Mouse (Mus musculus) monocyte, adult 5-6 weeks (primary cell): ENCODE data around the gene Cep97. TPM values are rescaled to one million over a fixed set of nuclear protein-coding genes. Genes with fewer than 3 reads are reported as not detected.

Source experiments
- ATAC-seq: fragments of 153-309, 156-312 bp; replicated peaks from 2 replicates; pipeline ENCODE4 v1.8.0; 2017; ENCODE audit warnings: mild to moderate bottlenecking; ENCODE audit not compliant: low TSS enrichment, insufficient number of reproducible peaks, severe bottlenecking, poor library complexity, low FRiP score
- total RNA-seq: library from RNA; stranded (forward); fragments of 200-1000, 200-491, 200-594 nt; gene quantifications from 3 replicates; pipeline ENCODE4 v1.2.3, GENCODE M21; 2017

Gene Cep97
- total RNA-seq, 1 experiment from 2014 or later: 6.4 TPM

DNA sequence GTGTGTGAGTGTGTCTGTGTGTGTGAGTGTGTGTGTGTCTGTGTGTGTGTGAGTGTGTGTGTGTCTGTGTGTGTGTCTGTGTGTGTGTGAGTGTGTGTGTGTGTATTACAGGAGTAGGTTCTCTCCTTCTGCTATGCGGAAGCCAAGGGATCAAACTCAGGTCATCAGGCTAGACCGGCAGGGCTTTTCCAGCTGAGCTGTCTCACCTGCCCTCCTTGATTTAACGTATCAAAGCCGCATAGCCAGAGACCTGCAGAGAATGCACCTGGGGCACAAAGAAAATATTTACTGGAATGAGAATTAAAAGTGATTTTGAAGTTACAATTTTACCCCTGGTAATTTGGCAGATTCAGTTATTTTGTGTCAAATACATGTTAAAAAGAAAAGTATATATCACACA, 82.1 kb downstream of the Cep97 start:
- ATAC-seq: no peak

DNA sequence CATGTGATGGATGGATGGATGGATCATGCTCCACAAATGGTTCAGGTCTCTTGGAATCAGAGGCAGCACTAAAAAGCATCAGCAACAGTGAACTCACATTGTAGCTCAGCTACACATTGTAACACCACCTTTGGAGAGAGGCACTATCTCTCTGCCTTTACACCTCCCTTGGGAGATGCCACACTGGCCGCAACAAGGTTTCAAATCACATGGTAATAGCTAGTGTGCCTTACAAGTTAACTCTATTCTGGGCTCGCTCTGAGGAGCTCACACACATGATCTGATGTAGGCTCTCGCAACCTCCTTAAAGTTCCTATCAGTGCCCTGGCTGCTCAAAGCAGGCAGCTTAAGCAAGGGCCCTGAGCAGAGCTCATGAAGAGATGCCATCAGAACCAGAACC, 84.2 kb downstream of the Cep97 start:
- no peak for ATAC-seq

Other genes with a start within 250 kb of the Cep97 start
- gene Nfkbiz, start 96.0 kb downstream of the Cep97 start, total RNA-seq: 280 to 361 TPM (median 306 TPM) in 3 replicates
- gene Nxpe3, start 39.6 kb downstream of the Cep97 start, total RNA-seq: 1.8 to 3.4 TPM (median 2.6 TPM) in 3 replicates
- gene Rpl24, start 31.4 kb upstream of the Cep97 start, total RNA-seq: 492 to 553 TPM (median 534 TPM) in 3 replicates
- 40.7 to 58.5 TPM (median 42.8 TPM) in 3 replicates for gene Zbtb11, start 39.0 kb upstream of the Cep97 start, total RNA-seq
- 107 to 153 TPM (median 130 TPM) in 3 replicates for gene Pcnp, start 94.9 kb upstream of the Cep97 start, total RNA-seq
- 26.5 to 36.3 TPM (median 32.0 TPM) in 3 replicates for gene Trmt10c, start 103.0 kb upstream of the Cep97 start, total RNA-seq
- 26.3 to 54.9 TPM (median 30.8 TPM) in 3 replicates for gene Senp7, start 113.5 kb upstream of the Cep97 start, total RNA-seq